Mouse (Mus musculus): ENCODE results near the gene Gm14548. TPM values are rescaled to one million over a fixed set of nuclear protein-coding genes. Genes with fewer than 3 reads are reported as not detected.

The Gm14548 gene
- polyA plus RNA-seq, 1 experiment: 3.3 TPM

Other genes starting within 250 kb of the Gm14548 start
- 4.3 and 4.9 TPM in 2 replicates for gene Leng1, start 232.3 kb downstream of the Gm14548 start, polyA plus RNA-seq (2012; rRNA removed)
- 21.7 and 27.9 TPM in 2 replicates for gene Tmc4, start 220.6 kb downstream of the Gm14548 start, polyA plus RNA-seq (2012; rRNA removed)
- gene Tsen34, start 205.3 kb downstream of the Gm14548 start, polyA plus RNA-seq (2012; rRNA removed): 53.6 and 57.6 TPM in 2 replicates
- gene Mboat7, start 204.6 kb downstream of the Gm14548 start, polyA plus RNA-seq (2012; rRNA removed): 75.5 and 82.5 TPM in 2 replicates
- 2,860 and 2,943 TPM in 2 replicates for gene Rps9, start 194.1 kb downstream of the Gm14548 start, polyA plus RNA-seq (2012; rRNA removed)
- 17.5 and 20.0 TPM in 2 replicates for gene Pirb, start 177.7 kb downstream of the Gm14548 start, polyA plus RNA-seq (2012; rRNA removed)
- 0.41 and 0.59 TPM in 2 replicates for gene Gm15448, start 72.4 kb downstream of the Gm14548 start, polyA plus RNA-seq (2012; rRNA removed)
- gene Pira2, start 53.1 kb downstream of the Gm14548 start, polyA plus RNA-seq (2012; rRNA removed): 1.1 and 2.0 TPM in 2 replicates
- 1.2 and 2.2 TPM in 2 replicates for gene Lilra6, start 17.4 kb upstream of the Gm14548 start, polyA plus RNA-seq (2012; rRNA removed)
- gene Lair1, start 165.1 kb upstream of the Gm14548 start, polyA plus RNA-seq (2012; rRNA removed): 11.0 and 12.9 TPM in 2 replicates
- 1.1 and 1.8 TPM in 2 replicates for gene Ttyh1, start 221.3 kb upstream of the Gm14548 start, polyA plus RNA-seq (2012; rRNA removed)
- 1,109 and 1,332 TPM in 2 replicates for gene Leng8, start 238.9 kb upstream of the Gm14548 start, polyA plus RNA-seq (2012; rRNA removed)